Mouse (Mus musculus) spleen, adult 10 weeks (tissue): Measurements from ENCODE around the gene St3gal5. TPM values are rescaled to one million over a fixed set of nuclear protein-coding genes. Genes with fewer than 3 reads are reported as not detected.

Source experiments
- polyA plus RNA-seq: library from polyadenylated mRNA; stranded (reverse); fragments of 350-450 nt; fragmentation: Illumina TruSeq; extraction: RNeasy Lipid Tissue Mini Kit (QIAGEN cat#74804); gene quantifications from one replicate; pipeline ENCODE4 v1.2.3, GENCODE M21; 2015; ENCODE audit warnings: low replicate concordance; ENCODE audit not compliant: insufficient read depth

St3gal5 gene
- 37.6 TPM for polyA plus RNA-seq

DNA sequence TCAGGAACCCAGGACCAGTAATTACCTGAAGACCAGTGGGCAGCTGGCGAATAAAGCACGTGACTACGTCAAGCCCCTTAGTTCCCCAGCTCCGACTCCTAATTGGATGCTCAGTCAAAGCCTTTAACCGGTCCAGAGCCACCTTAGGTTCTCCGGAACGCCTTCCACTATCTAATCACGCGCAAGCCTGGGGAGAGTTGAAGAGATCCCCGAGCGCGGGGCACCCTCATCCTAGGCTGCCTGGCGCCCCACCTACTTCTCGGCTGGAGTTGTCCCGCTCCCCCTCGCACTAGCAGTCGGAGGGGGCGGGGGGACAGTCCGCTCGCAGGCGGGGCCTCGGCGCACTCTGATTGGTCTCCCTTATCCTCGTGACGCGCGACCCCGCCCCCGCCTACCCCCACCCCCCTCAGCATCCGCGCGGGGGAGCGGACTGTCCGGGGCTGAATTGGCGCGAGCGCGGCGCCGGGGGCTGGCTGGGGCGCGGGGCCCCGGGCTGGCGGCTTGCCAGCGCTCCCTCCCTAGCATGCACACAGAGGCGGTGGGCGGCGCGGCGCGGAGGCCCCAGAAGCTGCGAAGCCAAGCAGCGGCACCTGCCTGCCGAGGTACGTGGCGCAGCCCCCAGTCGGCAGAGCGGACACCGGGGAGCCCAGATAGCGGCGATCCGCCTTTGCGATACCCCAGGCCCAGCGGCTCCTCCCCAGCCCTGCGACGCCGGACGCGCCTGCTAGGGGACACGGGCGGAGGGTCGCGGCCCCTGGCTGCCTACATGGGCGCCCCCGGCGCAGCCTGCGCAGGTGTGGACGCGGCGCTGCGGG, at the start of gene St3gal5:
Gene St3gal5 (plus strand): TSS at position 412 of the 815 bp plus-strand sequence.

Other genes with a start within 250 kb of the St3gal5 start
- 94.4 TPM for gene Ptcd3, start 188.8 kb upstream of the St3gal5 start, polyA plus RNA-seq
- gene Polr1a, start 188.5 kb upstream of the St3gal5 start, polyA plus RNA-seq = 29.9 TPM
- gene Atoh8, start 138.0 kb downstream of the St3gal5 start, polyA plus RNA-seq = 2.0 TPM
- not detected for gene Sftpb, start 207.0 kb downstream of the St3gal5 start, polyA plus RNA-seq
- gene Usp39, start 247.6 kb downstream of the St3gal5 start, polyA plus RNA-seq = 41.6 TPM
- 79.0 TPM for gene 0610030E20Rik, start 249.7 kb downstream of the St3gal5 start, polyA plus RNA-seq